Mouse (Mus musculus): Measurements from ENCODE around the gene Impdh2. TPM values are rescaled to one million over a fixed set of nuclear protein-coding genes. Genes with fewer than 3 reads are reported as not detected.
A peak's percentile ranks its signal among the peaks of the same experiment; 100 is the strongest.

Gene Impdh2
- total and polyA plus RNA-seq, 3 experiments: 405 to 485 (median 483) TPM

GRCm38 (mm10) chr9:108587571-108588180 lies 27.6 kb downstream of the Impdh2 start:
- no peak overlapping the region for H3K27ac ChIP-seq (ENCODE audit: insufficient read depth, low read depth)
- in situ Hi-C loops (cut with MboI; ENCODE audit: low pct_ligation_motif_present, low pct_unique_long_range_greater_than_20kb, low sequenced_read_pairs): no loop called here
- peaks cover 7 to 28% of the 10 kb centered on the region in 2 experiments for H3K4me1 ChIP-seq (ENCODE audit: control insufficient read depth in 1 of 2, insufficient read depth in 2 of 2)
- H3K4me2 ChIP-seq (ENCODE audit: insufficient read depth, low read depth, poor library complexity, severe bottlenecking): no peak overlapping the region
- H3K79me2 ChIP-seq (replicated peaks; ENCODE audit: control insufficient read depth, extremely low read depth, insufficient read depth, poor library complexity, severe bottlenecking): no peaks in the 10 kb centered on the region; the same call in 1 of the 2 replicates
- dilution Hi-C loops (cut with MboI; ENCODE audit: extremely low pct_ligation_motif_present, extremely low pct_unique_long_range_greater_than_20kb, low sequenced_read_pairs): no loop called here
- no peaks in the 10 kb centered on the region for H3K9me3 ChIP-seq (replicated peaks; ENCODE audit: low read length)
- TF ChIP-seq SMC3 (IDR thresholded peaks at IDR 0.05; ENCODE audit: low read depth, low read length) (no peak), ZC3H11A (IDR thresholded peaks at IDR 0.05; ENCODE audit: low read depth, low read length) (no peak), ZNF384 (IDR thresholded peaks at IDR 0.05; ENCODE audit: low read depth, low read length) (no peak), NELFE (IDR thresholded peaks at IDR 0.05; ENCODE audit: low read depth, low read length) (no peak), POLR2AphosphoS2 (IDR thresholded peaks at IDR 0.05; ENCODE audit: low read depth, low read length) (no peak), MEF2A (IDR thresholded peaks at IDR 0.05; ENCODE audit: borderline replicate concordance, low read depth, low read length) (no peak)
- no peak overlapping the region for H3K4me3 ChIP-seq (replicated peaks in 1 of 3; ENCODE audit: low read depth in 2 of 3, low read length in 2 of 3, poor library complexity in 1 of 3)
- peaks cover 7 to 72% of the 10 kb centered on the region in 2 experiments for H3K36me3 ChIP-seq (replicated peaks in 1 of 2; ENCODE audit: control insufficient read depth in 1 of 2, insufficient read depth in 1 of 2, low read length in 1 of 2)
- no peak for DNase-seq (ENCODE audit: extremely low read depth)
- H3K27me3 ChIP-seq (replicated peaks): no peaks in the 10 kb centered on the region
- no peak overlapping the region for H3K9ac ChIP-seq (ENCODE audit: insufficient read depth, low read depth)

- Histone ChIP-seq H3K9ac (ENCODE audit: insufficient read depth, low read depth) (no peak overlapping the region), H3K79me2 (replicated peaks; ENCODE audit: control insufficient read depth, extremely low read depth, insufficient read depth, poor library complexity, severe bottlenecking) (no peaks in the 10 kb centered on the region; the same call in 1 of the 2 replicates), H3K4me1 (ENCODE audit: control insufficient read depth in 1 of 2, insufficient read depth in 2 of 2) (peaks cover 4 to 18% of the 10 kb centered on the region in 2 experiments), H3K27me3 (replicated peaks) (no peaks in the 10 kb centered on the region), H3K9me3 (replicated peaks; ENCODE audit: low read length) (no peaks in the 10 kb centered on the region), H3K36me3 (replicated peaks in 1 of 2; ENCODE audit: control insufficient read depth in 1 of 2, insufficient read depth in 1 of 2, low read length in 1 of 2) (peaks cover 9 to 70% of the 10 kb centered on the region in 2 experiments), H3K4me2 (ENCODE audit: insufficient read depth, low read depth, poor library complexity, severe bottlenecking) (no peak overlapping the region), H3K4me3 (replicated peaks in 1 of 3; ENCODE audit: low read depth in 2 of 3, low read length in 2 of 3, poor library complexity in 1 of 3) (no peak overlapping the region), H3K27ac (ENCODE audit: insufficient read depth, low read depth) (no peak overlapping the region)
- in situ Hi-C loops (cut with MboI; ENCODE audit: low pct_ligation_motif_present, low pct_unique_long_range_greater_than_20kb, low sequenced_read_pairs) (no loop called here), dilution Hi-C loops (cut with MboI; ENCODE audit: extremely low pct_ligation_motif_present, extremely low pct_unique_long_range_greater_than_20kb, low sequenced_read_pairs) (no loop called here)
- TF ChIP-seq UBTF (IDR thresholded peaks at IDR 0.05; ENCODE audit: low read depth, low read length) (no peak), RAD21 (IDR thresholded peaks at IDR 0.05; ENCODE audit: low read depth, low read length) (peak; percentile 28), CTCF (conservative IDR thresholded peaks at IDR 0.05 in 1 of 2, IDR thresholded peaks at IDR 0.05 in 1 of 2; ENCODE audit: low read depth in 2 of 2, low read length in 2 of 2) (peak in 1 of 2 experiments; percentile 36; a peak in 2 of 4 replicates), TBP (conservative IDR thresholded peaks at IDR 0.05; ENCODE audit: low read depth, low read length) (no peak), ZC3H11A (IDR thresholded peaks at IDR 0.05; ENCODE audit: low read depth, low read length) (no peak), ELF1 (IDR thresholded peaks at IDR 0.05; ENCODE audit: low read depth, low read length) (peak; percentile 79), TCF12 (IDR thresholded peaks at IDR 0.05; ENCODE audit: low read depth, low read length) (no peak), NELFE (IDR thresholded peaks at IDR 0.05; ENCODE audit: low read depth, low read length) (no peak), USF1 (IDR thresholded peaks at IDR 0.05; ENCODE audit: low read depth, low read length) (no peak), SMC3 (IDR thresholded peaks at IDR 0.05; ENCODE audit: low read depth, low read length) (no peak), MAX (IDR thresholded peaks at IDR 0.05; ENCODE audit: low read length) (no peak)
- peak; percentile 45 for DNase-seq (ENCODE audit: extremely low read depth)
Measured at GRCm38 (mm10) chr9:108589229-108589628, 29.1 kb downstream of the Impdh2 start.
